Mouse (Mus musculus) stomach, postnatal 0 days (tissue): ENCODE measurements around the gene Elovl6.

Experiments
- CTCF ChIP-seq: IDR thresholded peaks from 2 replicates; pipeline ENCODE4 v1.5.1; 2016; ENCODE audit warnings: antibody characterized with exemption, low read depth, mild to moderate bottlenecking, moderate library complexity
- EP300 ChIP-seq: optimal IDR thresholded peaks from 2 replicates; pipeline ENCODE3; 2016; ENCODE audit warnings: antibody characterized with exemption

DNA sequence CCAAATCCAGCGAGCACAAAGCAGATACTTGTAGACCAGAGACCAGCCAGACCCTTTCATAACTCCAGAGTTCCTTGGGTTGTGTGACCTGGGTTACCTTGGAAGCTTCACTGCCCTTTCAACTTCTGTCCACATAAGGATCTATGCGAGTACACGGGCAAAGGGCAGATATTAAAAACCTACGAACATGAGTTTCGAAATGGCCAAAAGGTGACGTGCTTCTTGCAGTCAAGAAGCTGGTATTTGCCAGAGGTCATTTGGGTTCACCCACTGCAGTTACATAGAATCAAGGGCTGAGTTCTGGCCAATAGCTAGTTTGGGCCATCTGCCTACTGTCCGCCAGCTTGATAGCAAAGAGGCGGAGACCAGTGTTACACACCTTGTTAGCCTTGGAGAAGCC is 59.6 kb downstream of the Elovl6 start:
- no peak for TF ChIP-seq CTCF
- no peak for TF ChIP-seq EP300
